Comparison of ENCODE assay signal across 8 mouse cellular contexts in the genomic region with DNA sequence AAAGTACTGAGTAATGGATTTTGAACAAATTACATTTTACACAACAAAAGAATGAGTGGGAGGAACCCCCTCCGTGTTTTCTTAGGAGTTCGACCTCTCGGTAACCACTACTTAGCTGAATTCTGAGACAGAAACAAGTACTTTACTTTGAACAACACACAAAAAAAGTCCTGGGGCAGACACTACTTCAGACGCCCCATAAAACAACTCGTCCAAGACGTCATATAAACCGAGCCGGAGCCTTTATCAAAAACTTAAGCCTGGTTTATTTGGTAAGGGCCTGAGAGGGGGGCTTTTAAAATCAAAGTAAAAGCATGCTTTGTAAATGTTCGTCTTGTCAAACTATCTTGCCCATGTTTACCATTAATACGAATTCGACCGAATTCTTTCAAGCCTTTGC. TPM values are rescaled to one million over a fixed set of nuclear protein-coding genes. Genes with fewer than 3 reads are reported as not detected.
DNase-seq lines count a peak whose midpoint lies in the region; ATAC-seq and TF ChIP-seq lines count a peak whose summit lies in the region.

No protein-coding gene starts in this region.

- intact Hi-C loops in gastrocnemius, adult 2 months (cut with DNase I): no loop called here

- TF ChIP-seq EP300 in liver, embryonic 14.5 days (IDR thresholded peaks at IDR 0.05; ENCODE audit: low read depth): no peak

- no peaks in the 10 kb centered on the region for H3K27me3 ChIP-seq in C2C12 (ENCODE audit: control insufficient read depth, insufficient read depth, insufficient read length)
- no peaks in the 10 kb centered on the region for H3K27me3 ChIP-seq in forebrain, embryonic 13.5 days
- H3K27me3 ChIP-seq in liver, embryonic 14.5 days (ENCODE audit: control insufficient read depth, insufficient read depth, low read length): peaks cover 6% of the 10 kb centered on the region

- no peak overlapping the region for H3ac ChIP-seq in C2C12 (ENCODE audit: control insufficient read depth, insufficient read length, low read depth)

- H3K79me2 ChIP-seq in C2C12 (ENCODE audit: control insufficient read depth, insufficient read depth): peaks cover 54% of the 10 kb centered on the region

- 1% methylated on average over 12 of the region's 12 CpGs for WGBS in forebrain, embryonic 13.5 days
- 26% methylated on average over 12 of the region's 12 CpGs for WGBS in liver, embryonic 14.5 days (ENCODE audit: insufficient replicate concordance)

- peaks cover 6% of the 10 kb centered on the region for H3K79me3 ChIP-seq in C2C12 (ENCODE audit: low read depth)

- ATAC-seq in forebrain, embryonic 13.5 days: no peak
- ATAC-seq in liver, embryonic 14.5 days (ENCODE audit: insufficient read depth): no peak

- peak overlapping the region; percentile 86 for H3K9ac ChIP-seq in forebrain, embryonic 13.5 days
- H3K9ac ChIP-seq in liver, embryonic 14.5 days (replicated peaks): peak overlapping the region; percentile 46

- no peaks in the 10 kb centered on the region for H3K36me3 ChIP-seq in C2C12 (ENCODE audit: control insufficient read depth, insufficient read depth)
- H3K36me3 ChIP-seq in forebrain, embryonic 13.5 days (ENCODE audit: poor library complexity, severe bottlenecking): no peaks in the 10 kb centered on the region
- H3K36me3 ChIP-seq in liver, embryonic 14.5 days (replicated peaks; ENCODE audit: control insufficient read depth, insufficient read depth, low read depth): no peaks in the 10 kb centered on the region

- peaks cover 44% of the 10 kb centered on the region for H3K4me1 ChIP-seq in forebrain, embryonic 13.5 days
- peaks cover 12 to 43% of the 10 kb centered on the region in 2 experiments for H3K4me1 ChIP-seq in liver, embryonic 14.5 days (replicated peaks; ENCODE audit: control insufficient read depth in 2 of 2, insufficient read depth in 2 of 2, low read length in 1 of 2)

- no peak for TF ChIP-seq CTCF in gastrocnemius, adult 2 months (IDR thresholded peaks at IDR 0.05)
- TF ChIP-seq CTCF in C2C12 (IDR thresholded peaks at IDR 0.05; ENCODE audit: control insufficient read depth, insufficient read depth, insufficient read length): no peak
- TF ChIP-seq CTCF in liver, embryonic 14.5 days (IDR thresholded peaks at IDR 0.05; ENCODE audit: low read depth): no peak

- H3K9me3 ChIP-seq in forebrain, embryonic 13.5 days (replicated peaks): no peaks in the 10 kb centered on the region
- H3K9me3 ChIP-seq in liver, embryonic 14.5 days (ENCODE audit: control insufficient read depth, low read length): no peaks in the 10 kb centered on the region

- peak overlapping the region; percentile 89 for H3K4me3 ChIP-seq in gastrocnemius, adult 2 months
- peak overlapping the region; percentile 53 for H3K4me3 ChIP-seq in C2C12 (ENCODE audit: insufficient read depth, poor library complexity, severe bottlenecking)
- H3K4me3 ChIP-seq in forebrain, embryonic 13.5 days: peak overlapping the region; percentile 72
- peak overlapping the region in 1 of 2 experiments; percentile 66; a peak in 2 of 4 replicates for H3K4me3 ChIP-seq in liver, embryonic 14.5 days (ENCODE audit: insufficient read depth in 1 of 2, low read depth in 2 of 2, low read length in 2 of 2)

- no peak for DNase-seq in gastrocnemius, adult 2 months
- DNase-seq in gastrocnemius, adult 18-20 months (ENCODE audit: low spot score): no peak
- no peak for DNase-seq in liver, embryonic 14.5 days (ENCODE audit: low read depth in 3 of 3, low spot score in 3 of 3)
- no peak for DNase-seq in layer of hippocampus, adult 9-10 months (ENCODE audit: low spot score)
- DNase-seq in yolk sac, embryonic 10.5 days (ENCODE audit: low spot score): no peak
- no peak for DNase-seq in layer of hippocampus, postnatal 36 days

- peak overlapping the region; percentile 95 for H3K27ac ChIP-seq in gastrocnemius, adult 2 months
- no peak overlapping the region for H3K27ac ChIP-seq in forebrain, embryonic 13.5 days
- H3K27ac ChIP-seq in liver, embryonic 14.5 days: no peak overlapping the region

- peak overlapping the region; percentile 67 for H3K4me2 ChIP-seq in forebrain, embryonic 13.5 days
- peak overlapping the region; percentile 90 for H3K4me2 ChIP-seq in liver, embryonic 14.5 days (ENCODE audit: low read depth)

TF ChIP-seq in C2C12, 6 proteins besides CTCF, POLR2A, EP300 and RAD21:
- TF ChIP-seq MYOD1 (IDR thresholded peaks at IDR 0.05; ENCODE audit: control insufficient read depth, insufficient read length, low read depth): no peak
- TF ChIP-seq FOSL1 (IDR thresholded peaks at IDR 0.05; ENCODE audit: insufficient read depth, low read length, poor library complexity, severe bottlenecking): no peak
- TF ChIP-seq MAX (IDR thresholded peaks at IDR 0.05): no peak
- TF ChIP-seq MYOG (IDR thresholded peaks at IDR 0.05; ENCODE audit: control insufficient read depth, extremely low read depth, insufficient read length): no peak
- TF ChIP-seq USF1 (IDR thresholded peaks at IDR 0.05; ENCODE audit: low read depth): no peak
- TF ChIP-seq CEBPB (IDR thresholded peaks at IDR 0.05; ENCODE audit: low read depth): no peak

RNA-seq across cellular contexts. Expression of a gene that starts 1.0 kb away (rescaled TPM):
- total RNA-seq in gastrocnemius, adult 2 months (2021): 1 to 10 TPM; 7.0 to 8.7 TPM
- 1 to 10 TPM; 4.8 to 5.3 TPM for total RNA-seq in gastrocnemius, adult 18-20 months (2021)
- 32.1 TPM for polyA plus RNA-seq in C2C12 (2012; fragmentation: generic; extraction: Trizol)
- polyA plus RNA-seq in forebrain, embryonic 13.5 days (2015; fragmentation: Nextera tagmentation; extraction: Ambion mirVana): 127 and 131 TPM in 2 replicates
- 18.1 and 19.4 TPM in 2 replicates for polyA plus RNA-seq in liver, embryonic 14.5 days (2012; rRNA removed)
- 24.6 and 25.1 TPM in 2 replicates for polyA plus RNA-seq in liver, embryonic 14.5 days (2014; fragmentation: Nextera tagmentation; extraction: Ambion mirVana)
- total RNA-seq in layer of hippocampus, postnatal 36 days (2021): 10 to 100 TPM; 35.7 to 39.6 TPM
